Mouse (Mus musculus) E14TG2a.4 (cell line): ENCODE measurements at regions not wholly inside any gene's neighbourhood (a gene's known extent, or its start where the extent isn't known, plus 50 kb on each side); places are given as distances from the start of the nearest gene placed in this dataset.

ENCODE experiments used
- CTCF ChIP-seq: conservative IDR thresholded peaks from 2 replicates; pipeline ENCODE4 v1.5.1; 2014; ENCODE audit warnings: low read length
- NANOG ChIP-seq: IDR thresholded peaks from 2 replicates; pipeline ENCODE4 v1.6.1; 2014; ENCODE audit warnings: borderline replicate concordance, low read length, mixed read lengths
- POU5F1 ChIP-seq: IDR thresholded peaks from 2 replicates; pipeline ENCODE4 v1.6.1; 2014; ENCODE audit warnings: low read length, borderline replicate concordance

GRCm38 (mm10) chr16:63412656-63413055, 451.3 kb downstream of the Epha3 start:
- TF ChIP-seq CTCF (no peak), NANOG (no peak), POU5F1 (no peak)
